Mouse (Mus musculus): ENCODE measurements around the gene Pigk.

- TF ChIP-seq CTCF (IDR thresholded peaks at IDR 0.05; ENCODE audit: extremely low read depth, insufficient read length, insufficient replicate concordance, low read depth, low read length) (no peak), POLR2A (IDR thresholded peaks at IDR 0.05; ENCODE audit: low read depth, low read length) (no peak)
These were observed 200.5 kb downstream of the Pigk start for GRCm38 (mm10) chr3:152914376-152914775.
